Mouse (Mus musculus): ENCODE results near the gene Xxylt1. TPM values are rescaled to one million over a fixed set of nuclear protein-coding genes. Genes with fewer than 3 reads are reported as not detected.

Gene Xxylt1
- polyA plus RNA-seq, 1 experiment from 2014 or later: 1.6 TPM

- H3K36me3 ChIP-seq (replicated peaks; ENCODE audit: insufficient read depth, low read length): no peaks in the 10 kb centered on the region
- H3K27me3 ChIP-seq (ENCODE audit: insufficient read depth, low read length): no peaks in the 10 kb centered on the region
- H3K27ac ChIP-seq (ENCODE audit: low read depth): no peak overlapping the region
- no peak overlapping the region for H3K4me3 ChIP-seq (ENCODE audit: low read depth, low read length)
- H3K4me2 ChIP-seq (ENCODE audit: low read depth, low read length): no peak overlapping the region
- DNase-seq (peak; percentile 9), ATAC-seq (no peak)
- TF ChIP-seq EP300 (IDR thresholded peaks at IDR 0.05; ENCODE audit: low read depth) (no peak), CTCF (IDR thresholded peaks at IDR 0.05; ENCODE audit: low read depth) (no peak)
- no peaks in the 10 kb centered on the region; the same call in 1 of the 2 replicates for H3K4me1 ChIP-seq (ENCODE audit: insufficient read depth)
- no peak overlapping the region for H3K9ac ChIP-seq (replicated peaks)
- no peaks in the 10 kb centered on the region for H3K9me3 ChIP-seq (ENCODE audit: low read length)
- WGBS (ENCODE audit: insufficient replicate concordance): 53% methylated on average over 6 of the region's 6 CpGs
Measured at GRCm38 (mm10) chr16:30936471-30936870, 144.8 kb downstream of the Xxylt1 start.

DNA sequence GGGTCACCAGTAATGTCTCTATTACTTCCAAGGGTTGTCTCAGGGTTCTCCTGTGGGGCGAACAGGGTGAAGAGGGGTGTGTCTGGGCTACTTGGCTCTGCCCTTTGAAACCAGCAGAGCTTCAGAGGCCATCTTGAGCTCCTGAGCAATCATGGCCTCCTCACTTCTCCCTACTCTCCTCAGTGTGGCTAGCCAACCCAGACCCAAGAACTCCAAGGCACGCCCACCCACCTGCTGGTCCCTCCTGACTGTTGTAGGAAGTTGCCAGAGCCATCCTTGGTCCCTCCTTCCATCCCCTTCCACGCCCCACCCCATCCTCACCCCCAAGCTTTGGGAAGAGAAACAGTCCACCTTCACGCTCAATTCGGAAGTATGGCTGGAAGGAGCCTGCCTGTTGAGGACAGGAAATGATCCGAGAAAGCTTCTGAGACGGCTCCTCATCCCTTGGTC, 145.2 kb downstream of the Xxylt1 start:
- Histone ChIP-seq H3K27ac (ENCODE audit: low read depth) (no peak overlapping the region), H3K4me1 (ENCODE audit: insufficient read depth) (no peaks in the 10 kb centered on the region; the same call in 1 of the 2 replicates), H3K27me3 (ENCODE audit: insufficient read depth, low read length) (no peaks in the 10 kb centered on the region), H3K4me2 (ENCODE audit: low read depth, low read length) (no peak overlapping the region), H3K4me3 (ENCODE audit: low read depth, low read length) (no peak overlapping the region), H3K36me3 (replicated peaks; ENCODE audit: insufficient read depth, low read length) (no peaks in the 10 kb centered on the region), H3K9me3 (ENCODE audit: low read length) (no peaks in the 10 kb centered on the region), H3K9ac (replicated peaks) (no peak overlapping the region)
- peak; percentile 9 for DNase-seq
- ATAC-seq: no peak
- TF ChIP-seq CTCF (IDR thresholded peaks at IDR 0.05; ENCODE audit: low read depth): no peak
- no peak for TF ChIP-seq EP300 (IDR thresholded peaks at IDR 0.05; ENCODE audit: low read depth)
- 76% methylated on average over 7 of the region's 7 CpGs for WGBS (ENCODE audit: insufficient replicate concordance)

DNA sequence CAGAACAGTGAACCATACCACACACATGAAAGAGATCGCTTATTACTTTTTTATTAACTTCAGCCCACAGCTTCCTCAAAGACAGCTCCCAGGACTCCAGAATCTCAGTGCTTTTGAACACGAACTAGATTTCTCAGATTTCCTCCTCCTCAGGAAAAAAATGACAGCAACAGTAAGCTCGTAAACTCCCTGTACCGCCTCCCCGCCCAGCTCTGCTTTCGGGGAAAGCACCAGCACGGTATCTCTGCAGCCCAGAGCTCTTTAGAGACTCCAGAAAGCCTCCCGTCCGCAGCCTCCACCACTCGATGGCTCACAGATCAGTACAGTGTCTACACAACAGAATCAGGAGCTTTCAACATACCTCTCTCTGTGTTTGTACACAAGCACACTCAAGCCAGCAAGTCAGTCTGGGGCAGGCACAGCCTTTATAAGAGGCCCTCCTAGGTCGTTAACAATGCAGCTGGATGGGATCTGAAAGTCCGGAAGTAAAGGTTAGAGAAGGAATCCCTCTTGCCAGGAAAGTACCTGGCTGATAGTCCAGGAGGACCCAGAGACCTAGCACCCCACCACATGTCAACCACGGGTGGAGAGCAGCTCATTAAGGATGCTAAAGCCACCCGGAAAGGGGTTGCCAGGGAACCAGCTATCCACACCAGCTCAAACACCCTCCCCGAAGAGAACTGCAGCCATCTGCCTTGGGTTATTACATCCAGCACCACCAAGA, 146.1 kb downstream of the Xxylt1 start:
- no peak for ATAC-seq
- no peak overlapping the region for H3K9ac ChIP-seq (replicated peaks)
- 43% methylated on average over 15 of the region's 15 CpGs for WGBS (ENCODE audit: insufficient replicate concordance)

DNA sequence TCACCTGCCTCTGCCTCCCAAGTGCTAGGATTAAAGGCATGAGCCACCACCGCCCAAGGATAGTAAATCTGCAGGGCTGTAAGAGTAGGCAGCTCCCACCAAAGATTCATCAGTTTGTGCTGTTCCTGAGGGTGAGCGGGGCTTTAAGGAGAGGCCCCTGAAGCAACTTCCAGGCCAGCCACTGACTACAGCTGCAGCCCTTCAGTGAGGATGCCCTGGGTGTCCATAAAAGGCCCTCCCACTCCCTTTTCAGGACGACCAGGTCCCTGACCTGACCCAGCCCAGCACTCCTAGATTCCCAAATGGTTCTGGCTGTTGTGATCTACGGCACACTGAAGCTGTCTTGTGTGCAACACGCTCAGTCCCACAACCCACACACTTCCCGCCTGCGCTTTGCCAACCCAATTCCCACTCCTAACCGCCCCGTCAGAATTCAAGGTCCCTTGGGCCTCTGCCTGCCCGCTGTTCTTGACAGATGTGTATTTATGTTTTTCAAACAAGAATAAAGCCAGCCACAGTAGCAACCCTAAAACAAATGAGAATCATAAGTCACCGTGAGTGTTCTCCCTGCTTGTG, 146.9 kb downstream of the Xxylt1 start:
- Histone ChIP-seq H3K36me3 (replicated peaks; ENCODE audit: insufficient read depth, low read length) (no peaks in the 10 kb centered on the region), H3K4me3 (ENCODE audit: low read depth, low read length) (no peak overlapping the region), H3K9me3 (ENCODE audit: low read length) (no peaks in the 10 kb centered on the region), H3K4me2 (ENCODE audit: low read depth, low read length) (no peak overlapping the region), H3K27ac (ENCODE audit: low read depth) (no peak overlapping the region), H3K27me3 (ENCODE audit: insufficient read depth, low read length) (no peaks in the 10 kb centered on the region), H3K4me1 (ENCODE audit: insufficient read depth) (no peaks in the 10 kb centered on the region; the same call in 1 of the 2 replicates), H3K9ac (replicated peaks) (no peak overlapping the region)
- ATAC-seq: no peak
- 80% methylated on average over 11 of the region's 11 CpGs for WGBS (ENCODE audit: insufficient replicate concordance)
- TF ChIP-seq EP300 (IDR thresholded peaks at IDR 0.05; ENCODE audit: low read depth): no peak
- TF ChIP-seq CTCF (IDR thresholded peaks at IDR 0.05; ENCODE audit: low read depth): no peak
- peak; percentile 10 for DNase-seq

More for the DNA sequence above, 146.1 kb downstream of the Xxylt1 start:
- peak; percentile 10 for DNase-seq
- TF ChIP-seq EP300 (IDR thresholded peaks at IDR 0.05; ENCODE audit: low read depth) (no peak), CTCF (IDR thresholded peaks at IDR 0.05; ENCODE audit: low read depth) (no peak)
- Histone ChIP-seq H3K4me2 (ENCODE audit: low read depth, low read length) (no peak overlapping the region), H3K9me3 (ENCODE audit: low read length) (no peaks in the 10 kb centered on the region), H3K4me3 (ENCODE audit: low read depth, low read length) (no peak overlapping the region), H3K4me1 (ENCODE audit: insufficient read depth) (no peaks in the 10 kb centered on the region; the same call in 1 of the 2 replicates), H3K27me3 (ENCODE audit: insufficient read depth, low read length) (no peaks in the 10 kb centered on the region), H3K27ac (ENCODE audit: low read depth) (no peak overlapping the region), H3K36me3 (replicated peaks; ENCODE audit: insufficient read depth, low read length) (no peaks in the 10 kb centered on the region)

- Histone ChIP-seq H3K4me3 (ENCODE audit: low read depth, low read length) (no peak overlapping the region), H3K9ac (replicated peaks) (no peak overlapping the region), H3K4me1 (ENCODE audit: insufficient read depth) (no peaks in the 10 kb centered on the region; the same call in 1 of the 2 replicates), H3K27me3 (ENCODE audit: insufficient read depth, low read length) (no peaks in the 10 kb centered on the region), H3K9me3 (ENCODE audit: low read length) (no peaks in the 10 kb centered on the region), H3K36me3 (replicated peaks; ENCODE audit: insufficient read depth, low read length) (no peaks in the 10 kb centered on the region), H3K27ac (ENCODE audit: low read depth) (no peak overlapping the region), H3K4me2 (ENCODE audit: low read depth, low read length) (no peak overlapping the region)
- ATAC-seq (no peak), DNase-seq (peak; percentile 9)
- TF ChIP-seq EP300 (IDR thresholded peaks at IDR 0.05; ENCODE audit: low read depth) (no peak), CTCF (IDR thresholded peaks at IDR 0.05; ENCODE audit: low read depth) (no peak)
- WGBS (ENCODE audit: insufficient replicate concordance): 57% methylated on average over 8 of the region's 8 CpGs
Measured at GRCm38 (mm10) chr16:30933366-30933765, 147.9 kb downstream of the Xxylt1 start.

DNA sequence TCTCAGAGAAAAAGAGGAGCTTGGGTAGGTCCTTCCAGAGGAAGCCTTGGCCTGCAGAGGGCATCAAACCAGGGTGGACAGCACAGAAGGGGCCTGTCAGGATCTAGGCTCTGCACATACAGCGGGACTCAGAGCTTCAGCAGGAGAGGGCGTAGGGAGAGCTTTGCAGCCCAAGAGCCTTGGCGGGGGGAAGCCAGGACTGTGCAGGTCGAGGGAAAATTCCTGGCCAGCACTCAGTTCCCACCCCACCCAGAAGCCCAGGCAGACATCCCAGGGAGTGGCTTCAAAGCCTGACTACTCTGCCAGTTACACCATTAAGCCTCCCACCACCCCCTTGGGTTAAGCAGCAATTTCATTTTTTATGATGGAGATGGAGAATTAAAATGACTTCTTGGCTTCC, 148.4 kb downstream of the Xxylt1 start:
- Histone ChIP-seq H3K9ac (replicated peaks) (no peak overlapping the region), H3K4me3 (ENCODE audit: low read depth, low read length) (no peak overlapping the region), H3K36me3 (replicated peaks; ENCODE audit: insufficient read depth, low read length) (no peaks in the 10 kb centered on the region), H3K27me3 (ENCODE audit: insufficient read depth, low read length) (no peaks in the 10 kb centered on the region), H3K4me2 (ENCODE audit: low read depth, low read length) (no peak overlapping the region), H3K9me3 (ENCODE audit: low read length) (no peaks in the 10 kb centered on the region), H3K27ac (ENCODE audit: low read depth) (no peak overlapping the region), H3K4me1 (ENCODE audit: insufficient read depth) (peaks cover 3% of the 10 kb centered on the region; the same call in 1 of the 2 replicates)
- 0 out of 2 replicates have a peak, but pooled peaks have one; percentile 7 for TF ChIP-seq CTCF (IDR thresholded peaks at IDR 0.05; ENCODE audit: low read depth)
- no peak for TF ChIP-seq EP300 (IDR thresholded peaks at IDR 0.05; ENCODE audit: low read depth)
- no peak for ATAC-seq
- DNase-seq: peak; percentile 9
- WGBS (ENCODE audit: insufficient replicate concordance): 91% methylated on average over 4 of the region's 4 CpGs

All from liver, postnatal 0 days (tissue).